Mouse (Mus musculus) liver, embryonic 13.5 days (tissue): ENCODE data around the gene Tenm4. TPM values are rescaled to one million over a fixed set of nuclear protein-coding genes. Genes with fewer than 3 reads are reported as not detected.

Source experiments
- ATAC-seq: fragments of 200-750 bp; cut with Nextera tagmentation; 2 replicates; pipeline ENCODE4 v1.8.0; 2017; ENCODE audit warnings: low read depth, mild to moderate bottlenecking, moderate number of reproducible peaks, moderate library complexity
- DNase-seq: peaks from one replicate; pipeline ENCODE4 v3.0.0; 2022
- H3K27ac ChIP-seq: fragments of 300-500 bp; sonication (generic); 2 replicates; pipeline ENCODE4 v1.5.1; 2015; ENCODE audit warnings: moderate library complexity, mild to moderate bottlenecking, inconsistent platforms
- H3K27me3 ChIP-seq: fragments of 300-500 bp; sonication (generic); 2 replicates; pipeline ENCODE4 v1.6.1; 2015; ENCODE audit warnings: mild to moderate bottlenecking, inconsistent platforms
- H3K36me3 ChIP-seq: fragments of 300-500 bp; sonication (generic); 2 replicates; pipeline ENCODE4 v1.6.1; 2015; ENCODE audit warnings: mild to moderate bottlenecking, inconsistent platforms
- H3K4me1 ChIP-seq: fragments of 300-500 bp; sonication (generic); replicated peaks from 2 replicates; pipeline ENCODE4 v1.6.1; 2015; ENCODE audit warnings: inconsistent platforms
- H3K4me2 ChIP-seq: fragments of 300-500 bp; sonication (generic); 2 replicates; pipeline ENCODE4 v1.6.1; 2015; ENCODE audit warnings: inconsistent platforms, mild to moderate bottlenecking, moderate library complexity
- H3K4me3 ChIP-seq: fragments of 300-500 bp; sonication (generic); replicated peaks from 2 replicates; pipeline ENCODE4 v1.5.1; 2015; ENCODE audit warnings: mild to moderate bottlenecking, inconsistent platforms
- H3K9ac ChIP-seq: fragments of 300-500 bp; sonication (generic); 2 replicates; pipeline ENCODE4 v1.6.1; 2015; ENCODE audit warnings: mild to moderate bottlenecking, inconsistent platforms
- H3K9me3 ChIP-seq: fragments of 300-500 bp; sonication (generic); replicated peaks from 2 replicates; pipeline ENCODE4 v1.6.1; 2016; ENCODE audit warnings: inconsistent platforms
- WGBS: fragments of 180-500 bp; shearing (Covaris S2); methylation state at CpG from one replicate; pipeline ENCODE4 v1.1.7; 2015; ENCODE audit not compliant: insufficient replicate concordance; 5-methylcytosine and 5-hydroxymethylcytosine counted together
- polyA plus RNA-seq: library from polyadenylated mRNA; unstranded; fragments of >200 nt; fragmentation: Nextera tagmentation; extraction: Ambion mirVana; gene quantifications from 2 replicates; pipeline ENCODE4 v1.2.1, GENCODE M21; 2015

Tenm4 gene
- polyA plus RNA-seq, 1 experiment from 2014 or later: 0.47 TPM

- no peaks in the 10 kb centered on the region for H3K9me3 ChIP-seq
- H3K27ac ChIP-seq: no peak overlapping the region
- H3K36me3 ChIP-seq: no peaks in the 10 kb centered on the region
- ATAC-seq (no peak), DNase-seq (no peak)
- no peaks in the 10 kb centered on the region for H3K27me3 ChIP-seq
- no peaks in the 10 kb centered on the region for H3K4me1 ChIP-seq
- 50% methylated on average over 4 of the region's 4 CpGs for WGBS
- H3K4me3 ChIP-seq: no peak overlapping the region
- H3K4me2 ChIP-seq: no peak overlapping the region
- no peak overlapping the region for H3K9ac ChIP-seq
Observed at GRCm38 (mm10) chr7:96551809-96552208, 380.8 kb downstream of the Tenm4 start.

- Histone ChIP-seq H3K36me3 (no peaks in the 10 kb centered on the region), H3K27me3 (no peaks in the 10 kb centered on the region), H3K9ac (no peak overlapping the region), H3K4me1 (no peaks in the 10 kb centered on the region), H3K9me3 (no peaks in the 10 kb centered on the region), H3K27ac (no peak overlapping the region), H3K4me3 (no peak overlapping the region), H3K4me2 (no peak overlapping the region)
- no peak for DNase-seq
- WGBS: 60% methylated on average over 7 of the region's 7 CpGs
- no peak for ATAC-seq
Observed at GRCm38 (mm10) chr7:96552292-96552860, 381.3 kb downstream of the Tenm4 start.

GRCm38 (mm10) chr7:96554277-96554690 lies 383.2 kb downstream of the Tenm4 start:
- no peaks in the 10 kb centered on the region for H3K36me3 ChIP-seq
- 38% methylated on average over 6 of the region's 6 CpGs for WGBS
- H3K4me3 ChIP-seq: no peak overlapping the region
- H3K27me3 ChIP-seq: no peaks in the 10 kb centered on the region
- H3K27ac ChIP-seq: no peak overlapping the region
- H3K4me1 ChIP-seq: no peaks in the 10 kb centered on the region
- no peaks in the 10 kb centered on the region for H3K9me3 ChIP-seq
- DNase-seq (no peak), ATAC-seq (no peak)
- no peak overlapping the region for H3K4me2 ChIP-seq
- H3K9ac ChIP-seq: no peak overlapping the region

DNA sequence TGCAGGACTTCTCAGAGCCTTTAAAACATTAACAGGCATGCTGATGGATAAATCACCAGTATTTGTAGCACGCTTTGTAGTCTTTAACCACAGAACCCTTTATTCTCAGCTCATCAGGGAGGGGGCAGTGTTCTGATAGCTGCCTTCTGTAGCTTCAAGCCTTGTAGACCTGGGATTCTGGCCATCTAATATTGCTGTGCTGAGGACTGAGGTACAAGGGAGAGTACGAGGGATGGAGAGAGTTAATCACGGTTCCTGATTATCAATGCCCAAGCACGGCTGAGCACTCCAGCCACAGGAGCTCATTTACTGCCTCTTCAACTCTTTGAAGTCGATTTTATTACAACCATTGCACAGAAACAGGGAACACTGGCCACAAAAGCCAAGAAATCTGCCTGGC lies 384.2 kb downstream of the Tenm4 start:
- Histone ChIP-seq H3K27ac (no peak overlapping the region), H3K36me3 (no peaks in the 10 kb centered on the region), H3K4me2 (no peak overlapping the region), H3K27me3 (no peaks in the 10 kb centered on the region), H3K9me3 (no peaks in the 10 kb centered on the region), H3K4me3 (no peak overlapping the region), H3K9ac (no peak overlapping the region), H3K4me1 (no peaks in the 10 kb centered on the region)
- no peak for DNase-seq
- ATAC-seq: no peak
- WGBS: 37% methylated on average over 5 of the region's 5 CpGs

- WGBS: 62% methylated on average over 5 of the region's 5 CpGs
Observed at GRCm38 (mm10) chr7:96556756-96557155, 385.7 kb downstream of the Tenm4 start.

GRCm38 (mm10) chr7:96562890-96563289 lies 391.8 kb downstream of the Tenm4 start:
- no peak overlapping the region for H3K27ac ChIP-seq
- H3K4me1 ChIP-seq: no peaks in the 10 kb centered on the region
- H3K4me2 ChIP-seq: no peak overlapping the region
- H3K36me3 ChIP-seq: no peaks in the 10 kb centered on the region
- H3K4me3 ChIP-seq: no peak overlapping the region
- no peaks in the 10 kb centered on the region for H3K9me3 ChIP-seq
- DNase-seq: no peak
- WGBS: 23% methylated on average over 3 of the region's 3 CpGs
- no peak for ATAC-seq
- no peak overlapping the region for H3K9ac ChIP-seq
- H3K27me3 ChIP-seq: 0 out of 2 replicates have a peak, but pooled peaks cover 2% of the 10 kb centered on the region

More at GRCm38 (mm10) chr7:96556756-96557155, 385.7 kb downstream of the Tenm4 start:
- no peak overlapping the region for H3K4me3 ChIP-seq
- no peak overlapping the region for H3K4me2 ChIP-seq
- no peaks in the 10 kb centered on the region for H3K36me3 ChIP-seq
- no peak overlapping the region for H3K27ac ChIP-seq
- H3K4me1 ChIP-seq: no peaks in the 10 kb centered on the region
- no peaks in the 10 kb centered on the region for H3K9me3 ChIP-seq
- no peak for DNase-seq
- no peaks in the 10 kb centered on the region for H3K27me3 ChIP-seq
- ATAC-seq: no peak
- no peak overlapping the region for H3K9ac ChIP-seq

DNA sequence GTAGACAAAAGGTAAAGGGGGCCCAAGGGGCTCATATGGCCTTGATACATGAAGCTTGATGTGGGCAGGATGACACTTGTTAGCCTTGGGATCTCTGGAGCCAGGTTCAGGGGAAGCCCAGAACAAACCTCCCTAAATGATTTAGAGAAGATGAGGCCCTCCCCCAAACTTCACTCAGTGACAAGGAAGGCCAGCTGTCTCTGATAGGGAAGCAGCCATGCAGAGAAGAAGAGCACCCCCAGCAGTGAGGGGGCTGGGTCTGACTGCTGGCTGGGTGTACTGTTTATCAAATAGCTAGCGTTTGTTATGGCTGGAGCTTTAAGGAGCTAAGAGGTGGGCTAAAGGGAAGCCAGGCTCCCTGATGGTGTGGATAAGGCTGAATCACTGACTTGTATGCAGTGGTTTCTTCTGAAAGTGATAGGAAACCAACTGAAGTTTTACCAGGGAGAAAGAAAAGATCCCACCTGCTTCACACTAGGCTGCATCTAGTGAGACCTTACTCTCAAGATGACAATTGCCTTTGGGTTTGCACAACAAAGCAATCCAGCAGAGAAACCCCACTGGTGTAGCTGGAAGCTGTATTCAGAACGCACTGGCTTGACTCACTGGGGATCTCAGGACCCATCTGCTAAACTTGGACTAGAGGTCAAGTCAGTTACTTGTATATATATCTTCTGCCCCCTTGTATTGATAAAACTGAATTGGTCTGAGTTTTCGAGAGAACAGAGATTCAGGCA lies 392.5 kb downstream of the Tenm4 start:
- Histone ChIP-seq H3K9me3 (no peaks in the 10 kb centered on the region), H3K27ac (no peak overlapping the region), H3K36me3 (no peaks in the 10 kb centered on the region), H3K4me3 (no peak overlapping the region), H3K4me1 (no peaks in the 10 kb centered on the region), H3K4me2 (no peak overlapping the region), H3K27me3 (0 out of 2 replicates have a peak, but pooled peaks cover 2% of the 10 kb centered on the region), H3K9ac (no peak overlapping the region)
- DNase-seq (no peak), ATAC-seq (no peak)
- 17% methylated on average over 3 of the region's 3 CpGs for WGBS

GRCm38 (mm10) chr7:96565806-96566205 lies 394.8 kb downstream of the Tenm4 start:
- 50% methylated on average over 4 of the region's 4 CpGs for WGBS
- H3K9me3 ChIP-seq: no peaks in the 10 kb centered on the region
- H3K27me3 ChIP-seq: 0 out of 2 replicates have a peak, but pooled peaks cover 2% of the 10 kb centered on the region
- ATAC-seq (no peak), DNase-seq (no peak)
- H3K36me3 ChIP-seq: no peaks in the 10 kb centered on the region
- no peak overlapping the region for H3K4me3 ChIP-seq
- H3K4me2 ChIP-seq: no peak overlapping the region
- H3K9ac ChIP-seq: no peak overlapping the region
- no peaks in the 10 kb centered on the region for H3K4me1 ChIP-seq
- H3K27ac ChIP-seq: no peak overlapping the region

DNA sequence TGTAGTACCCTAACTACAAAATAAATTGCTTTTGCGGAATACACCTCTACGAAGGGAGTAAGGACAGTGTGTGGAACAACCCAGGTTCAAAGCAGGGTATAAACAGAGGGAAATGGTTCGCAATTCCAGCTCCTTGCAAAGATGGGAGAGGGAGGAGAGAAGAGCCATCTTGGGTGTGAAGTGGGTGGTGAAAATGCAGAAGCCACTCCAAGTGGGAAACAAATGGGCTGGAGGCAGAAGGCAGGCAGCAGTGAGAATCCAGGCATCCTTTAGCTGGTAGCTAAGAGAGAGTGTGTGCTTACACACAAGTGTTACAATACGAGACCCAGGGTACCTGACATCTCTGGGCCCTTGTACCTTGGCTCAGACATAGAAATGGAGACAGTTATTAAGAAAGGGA lies 395.2 kb downstream of the Tenm4 start:
- Histone ChIP-seq H3K4me1 (no peaks in the 10 kb centered on the region), H3K9me3 (no peaks in the 10 kb centered on the region), H3K4me3 (no peak overlapping the region), H3K9ac (no peak overlapping the region), H3K36me3 (no peaks in the 10 kb centered on the region), H3K27me3 (0 out of 2 replicates have a peak, but pooled peaks cover 2% of the 10 kb centered on the region), H3K27ac (no peak overlapping the region), H3K4me2 (no peak overlapping the region)
- no peak for DNase-seq
- 50% methylated on average over 4 of the region's 4 CpGs for WGBS
- no peak for ATAC-seq

DNA sequence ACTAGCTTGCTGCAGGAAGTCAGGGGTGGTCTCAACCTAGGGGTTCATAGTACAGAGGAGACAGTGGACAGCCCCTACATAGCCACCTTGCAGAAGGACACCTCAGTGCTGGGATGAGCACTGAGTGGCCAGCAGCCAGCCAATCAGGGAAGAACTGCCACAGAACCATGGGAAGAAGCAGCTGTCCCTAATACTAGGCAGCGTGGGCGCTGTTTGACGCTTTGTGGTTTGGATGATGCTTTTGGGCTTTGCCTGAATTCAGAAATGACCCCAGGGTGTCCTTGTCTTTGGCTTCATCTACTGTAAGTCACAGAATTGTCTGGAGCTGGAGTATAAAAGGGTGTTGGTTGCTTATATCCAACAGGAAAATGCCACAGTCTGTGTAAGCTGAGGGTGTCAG lies 397.0 kb downstream of the Tenm4 start:
- no peak for DNase-seq
- Histone ChIP-seq H3K4me3 (no peak overlapping the region), H3K36me3 (no peaks in the 10 kb centered on the region), H3K9me3 (no peaks in the 10 kb centered on the region), H3K27me3 (no peaks in the 10 kb centered on the region), H3K4me2 (no peak overlapping the region), H3K27ac (no peak overlapping the region), H3K9ac (no peak overlapping the region), H3K4me1 (no peaks in the 10 kb centered on the region)
- ATAC-seq: no peak
- WGBS: 74% methylated on average over 3 of the region's 3 CpGs

GRCm38 (mm10) chr7:96570965-96571364 lies 399.9 kb downstream of the Tenm4 start:
- H3K9ac ChIP-seq: no peak overlapping the region
- no peaks in the 10 kb centered on the region for H3K4me1 ChIP-seq
- no peak overlapping the region for H3K27ac ChIP-seq
- ATAC-seq (no peak), DNase-seq (no peak)
- H3K4me2 ChIP-seq: no peak overlapping the region
- no peak overlapping the region for H3K4me3 ChIP-seq
- H3K9me3 ChIP-seq: no peaks in the 10 kb centered on the region
- H3K27me3 ChIP-seq: no peaks in the 10 kb centered on the region
- H3K36me3 ChIP-seq: no peaks in the 10 kb centered on the region

DNA sequence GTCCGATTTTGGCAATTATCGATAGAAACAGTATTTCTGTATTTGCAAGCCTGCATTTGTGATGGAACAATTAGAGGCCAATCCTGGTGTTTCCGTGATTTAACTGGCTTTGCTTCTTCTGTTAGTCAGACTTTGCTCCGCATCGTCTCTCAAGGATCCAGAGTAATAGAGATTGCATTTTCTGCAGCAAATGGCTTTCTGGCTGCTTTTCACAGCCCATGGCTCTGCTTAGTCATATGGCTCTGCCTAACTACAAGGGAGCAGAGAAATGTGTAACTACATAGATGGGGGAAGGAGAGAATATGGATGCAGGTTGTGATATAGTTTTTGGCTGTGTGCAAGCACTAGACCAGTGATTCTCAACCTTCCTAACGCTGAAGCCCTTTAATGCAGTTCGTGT lies 401.9 kb downstream of the Tenm4 start:
- Histone ChIP-seq H3K4me2 (no peak overlapping the region), H3K27ac (no peak overlapping the region), H3K4me1 (no peaks in the 10 kb centered on the region), H3K27me3 (no peaks in the 10 kb centered on the region), H3K9me3 (no peaks in the 10 kb centered on the region), H3K4me3 (no peak overlapping the region), H3K9ac (no peak overlapping the region), H3K36me3 (no peaks in the 10 kb centered on the region)
- DNase-seq: no peak
- no peak for ATAC-seq
- WGBS: 74% methylated on average over 7 of the region's 7 CpGs
